Mouse (Mus musculus): ENCODE measurements around the gene Fam89b. TPM values are rescaled to one million over a fixed set of nuclear protein-coding genes. Genes with fewer than 3 reads are reported as not detected.

Gene Fam89b
- polyA plus RNA-seq, 1 experiment from 2014 or later, result 170 TPM

DNA sequence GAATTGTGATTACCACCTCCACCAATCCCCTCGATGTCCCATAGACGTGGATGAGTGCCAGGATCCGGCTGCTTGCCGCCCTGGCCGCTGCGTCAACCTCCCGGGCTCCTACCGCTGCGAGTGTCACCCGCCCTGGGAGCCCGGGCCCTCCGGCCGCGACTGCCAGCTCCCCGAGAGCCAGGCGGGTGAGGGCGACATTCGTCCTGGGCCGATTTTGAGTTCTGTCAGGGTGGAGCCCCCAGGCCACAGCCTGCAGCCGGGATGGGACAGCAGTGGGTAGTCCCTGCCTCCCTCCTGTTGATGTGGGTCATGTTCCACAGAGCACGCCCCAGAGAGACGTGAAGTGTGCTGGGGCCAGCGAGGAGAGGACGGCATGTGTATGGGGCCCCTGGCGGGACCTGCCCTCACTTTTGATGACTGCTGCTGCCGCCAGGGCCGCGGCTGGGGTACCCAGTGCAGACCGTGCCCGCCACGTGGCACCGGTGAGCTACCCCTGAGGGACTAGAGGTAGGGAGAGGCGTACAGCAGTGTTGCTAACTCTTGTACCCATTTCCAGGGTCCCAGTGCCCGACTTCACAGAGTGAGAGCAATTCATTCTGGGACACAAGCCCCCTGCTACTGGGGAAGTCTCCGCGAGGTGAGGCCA lies 27.7 kb upstream of the Fam89b start:
- no peak overlapping the region for H3K4me3 ChIP-seq (replicated peaks; ENCODE audit: low read length)
- H3K9ac ChIP-seq (replicated peaks; ENCODE audit: low read depth, low read length), result peak overlapping the region; percentile 27; the same call in 1 of the 2 replicates
- H3K36me3 ChIP-seq (ENCODE audit: control insufficient read depth, insufficient read depth), result peaks cover 24% of the 10 kb centered on the region
- peaks cover 7% of the 10 kb centered on the region for H3K4me1 ChIP-seq (replicated peaks; ENCODE audit: control insufficient read depth, insufficient read depth, low read length)
- 15% methylated on average over 36 of the region's 36 CpGs for WGBS
- ATAC-seq, result peak; percentile 52
- H3K27ac ChIP-seq (ENCODE audit: low read length), result no peak overlapping the region
- no peaks in the 10 kb centered on the region for H3K9me3 ChIP-seq (ENCODE audit: control insufficient read depth, low read length)
- H3K27me3 ChIP-seq (replicated peaks; ENCODE audit: control insufficient read depth, insufficient read depth, low read length), result peaks cover 16% of the 10 kb centered on the region
- H3K4me2 ChIP-seq (ENCODE audit: low read length), result peak overlapping the region; percentile 36

DNA sequence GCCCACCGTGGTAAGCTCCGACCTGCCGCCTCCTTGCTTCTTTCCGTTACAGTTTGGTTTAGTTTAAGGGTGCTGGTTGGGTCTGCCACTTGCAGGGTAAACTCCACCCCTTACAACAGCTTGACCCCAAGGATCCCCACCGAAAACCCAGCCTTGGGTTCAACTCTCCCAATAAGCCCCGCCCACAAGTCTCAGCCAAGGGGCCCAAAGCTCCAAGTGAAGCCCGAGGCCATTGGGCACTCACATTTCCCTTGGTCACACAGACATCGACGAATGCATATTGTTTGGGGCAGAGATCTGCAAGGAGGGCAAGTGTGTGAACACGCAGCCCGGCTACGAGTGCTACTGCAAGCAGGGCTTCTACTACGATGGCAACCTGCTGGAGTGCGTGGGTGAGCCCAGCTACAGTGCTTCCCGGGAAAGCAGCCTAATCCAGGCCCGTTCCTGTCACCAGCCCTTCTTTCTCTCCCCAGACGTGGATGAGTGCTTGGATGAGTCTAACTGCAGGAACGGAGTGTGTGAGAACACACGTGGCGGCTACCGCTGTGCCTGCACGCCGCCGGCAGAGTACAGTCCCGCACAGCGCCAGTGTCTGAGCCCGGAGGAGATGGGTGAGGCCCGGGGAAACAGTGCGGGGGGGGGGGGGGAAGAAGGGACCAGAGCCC lies 27.0 kb upstream of the Fam89b start:
- Histone ChIP-seq H3K9ac (replicated peaks; ENCODE audit: low read depth, low read length) (peak overlapping the region; percentile 27; the same call in 1 of the 2 replicates), H3K27me3 (replicated peaks; ENCODE audit: control insufficient read depth, insufficient read depth, low read length) (peaks cover 16% of the 10 kb centered on the region), H3K4me3 (replicated peaks; ENCODE audit: low read length) (no peak overlapping the region), H3K36me3 (ENCODE audit: control insufficient read depth, insufficient read depth) (peaks cover 24% of the 10 kb centered on the region), H3K27ac (ENCODE audit: low read length) (no peak overlapping the region), H3K4me1 (replicated peaks; ENCODE audit: control insufficient read depth, insufficient read depth, low read length) (peaks cover 12% of the 10 kb centered on the region), H3K4me2 (ENCODE audit: low read length) (peak overlapping the region; percentile 36), H3K9me3 (ENCODE audit: control insufficient read depth, low read length) (no peaks in the 10 kb centered on the region)
- 11% methylated on average over 28 of the region's 29 CpGs for WGBS
- peak; percentile 56 for ATAC-seq

DNA sequence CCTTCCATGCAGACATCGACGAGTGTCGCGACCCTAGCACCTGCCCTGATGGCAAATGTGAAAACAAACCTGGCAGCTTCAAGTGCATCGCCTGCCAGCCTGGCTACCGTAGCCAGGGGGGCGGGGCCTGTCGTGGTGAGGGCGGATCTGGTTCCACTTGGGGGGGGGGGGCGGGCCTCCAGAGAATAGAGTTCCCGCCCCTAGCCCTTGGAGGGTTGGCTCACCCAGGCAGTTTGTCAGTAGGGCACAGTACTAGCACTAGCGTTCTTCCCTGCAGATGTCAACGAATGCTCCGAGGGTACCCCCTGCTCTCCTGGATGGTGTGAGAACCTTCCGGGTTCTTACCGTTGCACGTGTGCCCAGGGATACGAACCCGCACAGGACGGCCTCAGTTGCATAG lies 22.3 kb upstream of the Fam89b start:
- H3K4me3 ChIP-seq (replicated peaks; ENCODE audit: low read length), result no peak overlapping the region
- no peaks in the 10 kb centered on the region for H3K36me3 ChIP-seq (ENCODE audit: control insufficient read depth, insufficient read depth)
- H3K27ac ChIP-seq (ENCODE audit: low read length), result no peak overlapping the region
- H3K27me3 ChIP-seq (replicated peaks; ENCODE audit: control insufficient read depth, insufficient read depth, low read length), result peaks cover 8% of the 10 kb centered on the region; the same call in 1 of the 2 replicates
- H3K9me3 ChIP-seq (ENCODE audit: control insufficient read depth, low read length), result no peaks in the 10 kb centered on the region
- 7% methylated on average over 20 of the region's 20 CpGs for WGBS
- H3K4me1 ChIP-seq (replicated peaks; ENCODE audit: control insufficient read depth, insufficient read depth, low read length), result peaks cover 12% of the 10 kb centered on the region
- peak; percentile 52; the same call in 1 of the 2 replicates for ATAC-seq
- no peak overlapping the region for H3K9ac ChIP-seq (replicated peaks; ENCODE audit: low read depth, low read length)
- H3K4me2 ChIP-seq (ENCODE audit: low read length), result peak overlapping the region; percentile 12; the same call in 1 of the 2 replicates

DNA sequence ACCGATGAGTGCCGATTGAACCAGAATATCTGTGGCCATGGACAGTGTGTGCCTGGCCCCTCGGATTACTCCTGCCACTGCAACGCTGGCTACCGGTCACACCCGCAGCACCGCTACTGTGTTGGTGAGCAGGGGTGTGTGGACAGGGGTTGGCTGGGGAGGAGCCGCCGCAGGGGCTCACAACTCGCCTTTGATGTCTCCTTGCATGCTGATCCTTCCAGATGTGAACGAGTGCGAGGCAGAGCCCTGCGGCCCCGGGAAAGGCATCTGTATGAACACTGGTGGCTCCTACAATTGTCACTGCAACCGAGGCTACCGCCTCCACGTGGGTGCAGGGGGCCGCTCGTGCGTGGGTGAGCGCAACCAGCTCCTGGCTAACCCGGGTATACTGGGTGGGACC lies 21.5 kb upstream of the Fam89b start:
- peaks cover 4% of the 10 kb centered on the region; the same call in 1 of the 2 replicates for H3K27me3 ChIP-seq (replicated peaks; ENCODE audit: control insufficient read depth, insufficient read depth, low read length)
- no peak overlapping the region for H3K27ac ChIP-seq (ENCODE audit: low read length)
- 10% methylated on average over 22 of the region's 22 CpGs for WGBS
- no peak overlapping the region for H3K4me2 ChIP-seq (ENCODE audit: low read length)
- no peak for ATAC-seq
- no peaks in the 10 kb centered on the region for H3K9me3 ChIP-seq (ENCODE audit: control insufficient read depth, low read length)
- no peak overlapping the region for H3K4me3 ChIP-seq (replicated peaks; ENCODE audit: low read length)
- peaks cover 17% of the 10 kb centered on the region for H3K4me1 ChIP-seq (replicated peaks; ENCODE audit: control insufficient read depth, insufficient read depth, low read length)
- H3K36me3 ChIP-seq (ENCODE audit: control insufficient read depth, insufficient read depth), result no peaks in the 10 kb centered on the region
- H3K9ac ChIP-seq (replicated peaks; ENCODE audit: low read depth, low read length), result no peak overlapping the region

- Histone ChIP-seq H3K4me1 (replicated peaks; ENCODE audit: control insufficient read depth, insufficient read depth, low read length) (peaks cover 24% of the 10 kb centered on the region), H3K9ac (replicated peaks; ENCODE audit: low read depth, low read length) (no peak overlapping the region), H3K36me3 (ENCODE audit: control insufficient read depth, insufficient read depth) (no peaks in the 10 kb centered on the region), H3K27ac (ENCODE audit: low read length) (no peak overlapping the region), H3K27me3 (replicated peaks; ENCODE audit: control insufficient read depth, insufficient read depth, low read length) (peaks cover 6% of the 10 kb centered on the region; the same call in 1 of the 2 replicates), H3K4me3 (replicated peaks; ENCODE audit: low read length) (no peak overlapping the region), H3K9me3 (ENCODE audit: control insufficient read depth, low read length) (no peaks in the 10 kb centered on the region), H3K4me2 (ENCODE audit: low read length) (no peak overlapping the region)
- WGBS, result 74% methylated on average over 6 of the region's 6 CpGs
- ATAC-seq, result no peak
These were observed 20.0 kb upstream of the Fam89b start for GRCm38 (mm10) chr19:5749476-5749875.

GRCm38 (mm10) chr19:5746907-5747363 lies 17.5 kb upstream of the Fam89b start:
- Histone ChIP-seq H3K9ac (replicated peaks; ENCODE audit: low read depth, low read length) (no peak overlapping the region), H3K36me3 (ENCODE audit: control insufficient read depth, insufficient read depth) (no peaks in the 10 kb centered on the region), H3K4me2 (ENCODE audit: low read length) (no peak overlapping the region), H3K27ac (ENCODE audit: low read length) (no peak overlapping the region), H3K4me1 (replicated peaks; ENCODE audit: control insufficient read depth, insufficient read depth, low read length) (peaks cover 36% of the 10 kb centered on the region), H3K9me3 (ENCODE audit: control insufficient read depth, low read length) (no peaks in the 10 kb centered on the region), H3K4me3 (replicated peaks; ENCODE audit: low read length) (no peak overlapping the region), H3K27me3 (replicated peaks; ENCODE audit: control insufficient read depth, insufficient read depth, low read length) (peaks cover 8% of the 10 kb centered on the region; the same call in 1 of the 2 replicates)
- 41% methylated on average over 12 of the region's 12 CpGs for WGBS
- ATAC-seq, result no peak

GRCm38 (mm10) chr19:5745756-5746710 lies 16.6 kb upstream of the Fam89b start:
- ATAC-seq, result no peak
- no peak overlapping the region for H3K27ac ChIP-seq (ENCODE audit: low read length)
- peak overlapping the region; percentile 38 for H3K9ac ChIP-seq (replicated peaks; ENCODE audit: low read depth, low read length)
- no peaks in the 10 kb centered on the region for H3K36me3 ChIP-seq (ENCODE audit: control insufficient read depth, insufficient read depth)
- H3K27me3 ChIP-seq (replicated peaks; ENCODE audit: control insufficient read depth, insufficient read depth, low read length), result peaks cover 8% of the 10 kb centered on the region; the same call in 1 of the 2 replicates
- peaks cover 36% of the 10 kb centered on the region for H3K4me1 ChIP-seq (replicated peaks; ENCODE audit: control insufficient read depth, insufficient read depth, low read length)
- peak overlapping the region; percentile 23 for H3K4me3 ChIP-seq (replicated peaks; ENCODE audit: low read length)
- peak overlapping the region; percentile 51 for H3K4me2 ChIP-seq (ENCODE audit: low read length)
- no peaks in the 10 kb centered on the region for H3K9me3 ChIP-seq (ENCODE audit: control insufficient read depth, low read length)
- 4% methylated on average over 36 of the region's 36 CpGs for WGBS

DNA sequence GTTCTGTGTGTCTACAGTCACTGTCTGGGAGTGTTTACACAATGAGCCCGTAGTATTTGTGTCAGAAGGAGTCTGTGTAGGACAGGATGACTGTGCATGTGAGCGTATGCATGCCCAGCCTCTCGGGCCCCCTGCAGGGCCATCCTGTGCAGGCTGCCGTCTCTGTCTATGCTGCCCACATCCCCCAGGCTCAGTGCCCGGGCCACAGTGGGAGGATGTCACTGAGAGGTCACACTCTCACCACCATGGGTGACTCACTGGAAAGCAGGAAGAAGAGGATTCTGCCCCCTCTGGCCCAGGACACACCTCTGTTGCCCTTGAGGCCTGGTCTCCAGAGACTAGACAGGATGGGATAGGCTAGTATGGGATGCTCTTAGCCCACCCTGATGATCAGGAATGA lies 14.1 kb upstream of the Fam89b start:
- no peaks in the 10 kb centered on the region for H3K36me3 ChIP-seq (ENCODE audit: control insufficient read depth, insufficient read depth)
- no peak overlapping the region for H3K4me2 ChIP-seq (ENCODE audit: low read length)
- H3K27me3 ChIP-seq (replicated peaks; ENCODE audit: control insufficient read depth, insufficient read depth, low read length), result 0 out of 2 replicates have a peak, but pooled peaks cover 4% of the 10 kb centered on the region
- H3K27ac ChIP-seq (ENCODE audit: low read length), result no peak overlapping the region
- no peaks in the 10 kb centered on the region for H3K9me3 ChIP-seq (ENCODE audit: control insufficient read depth, low read length)
- ATAC-seq, result no peak
- peaks cover 46% of the 10 kb centered on the region for H3K4me1 ChIP-seq (replicated peaks; ENCODE audit: control insufficient read depth, insufficient read depth, low read length)
- WGBS, result 49% methylated on average over 5 of the region's 5 CpGs
- H3K9ac ChIP-seq (replicated peaks; ENCODE audit: low read depth, low read length), result no peak overlapping the region
- H3K4me3 ChIP-seq (replicated peaks; ENCODE audit: low read length), result no peak overlapping the region
